Mouse (Mus musculus): ENCODE results near the gene Rpgrip1.

Gene Rpgrip1

DNA sequence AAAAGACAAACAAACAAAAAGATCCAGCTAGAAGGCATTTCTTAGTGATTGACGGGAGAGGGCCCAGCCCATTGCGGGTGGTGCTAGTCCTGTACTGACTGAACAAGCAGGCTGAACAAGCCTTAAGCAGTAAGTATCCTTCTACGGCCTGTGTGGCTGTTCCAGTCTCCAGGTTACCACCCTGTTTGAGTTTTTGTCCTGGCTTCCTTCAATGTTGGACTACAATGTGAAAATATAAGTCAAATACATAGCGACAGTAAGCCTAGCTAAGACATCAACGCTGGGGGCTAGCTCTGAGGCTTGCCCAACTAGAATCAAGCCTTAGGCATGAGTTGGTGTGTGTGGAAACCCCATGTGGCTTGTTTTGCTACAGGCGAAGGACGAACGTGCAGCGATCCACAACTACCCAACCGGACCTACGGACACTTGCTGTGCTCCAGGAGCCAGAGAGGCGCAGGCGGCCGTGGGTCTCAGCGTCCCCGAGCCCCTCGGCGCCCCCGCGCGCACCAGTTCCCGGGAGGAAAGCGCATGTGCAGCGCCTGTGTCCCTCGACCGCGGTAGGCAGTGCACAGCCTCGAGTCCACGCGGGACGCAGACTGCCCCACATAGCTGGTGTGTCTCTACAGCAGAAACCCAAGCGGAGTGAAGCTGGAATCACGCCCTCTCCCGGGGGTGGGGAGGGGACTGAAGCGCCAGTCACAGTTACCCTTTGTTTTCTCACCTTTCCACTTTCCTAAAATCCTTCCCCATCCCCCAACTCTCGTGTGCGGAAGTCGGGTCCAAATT, 8.5 kb downstream of the Rpgrip1 start:
- peak; percentile 79 to 82 for DNase-seq

- no peak for DNase-seq
These were observed 9.7 kb downstream of the Rpgrip1 start for GRCm38 (mm10) chr14:52120169-52120568.

DNA sequence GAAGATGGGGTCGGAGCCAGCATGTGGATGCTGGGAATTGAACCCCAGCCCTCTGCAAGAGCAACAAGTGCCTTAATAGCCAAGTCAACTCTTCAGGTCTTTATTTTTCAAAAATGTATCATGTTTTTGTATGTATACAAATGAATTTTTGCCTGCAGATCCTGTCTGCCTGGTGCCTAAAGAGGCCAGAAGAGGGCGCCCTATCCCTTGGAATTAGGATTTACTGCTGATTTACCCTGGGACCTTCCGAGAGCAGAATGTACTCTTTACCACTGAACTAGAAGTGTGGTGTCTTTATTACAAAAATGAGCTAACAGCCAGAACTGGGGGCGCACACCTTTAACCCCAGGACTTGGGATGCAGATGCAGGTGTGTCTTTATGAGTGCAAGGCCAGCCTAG, 13.4 kb downstream of the Rpgrip1 start:
- peak; percentile 81 to 86 for DNase-seq

- DNase-seq, result no peak
These were observed 14.1 kb downstream of the Rpgrip1 start for GRCm38 (mm10) chr14:52124636-52125035.

GRCm38 (mm10) chr14:52133584-52133983, 23.1 kb downstream of the Rpgrip1 start:
- no peak for DNase-seq

DNA sequence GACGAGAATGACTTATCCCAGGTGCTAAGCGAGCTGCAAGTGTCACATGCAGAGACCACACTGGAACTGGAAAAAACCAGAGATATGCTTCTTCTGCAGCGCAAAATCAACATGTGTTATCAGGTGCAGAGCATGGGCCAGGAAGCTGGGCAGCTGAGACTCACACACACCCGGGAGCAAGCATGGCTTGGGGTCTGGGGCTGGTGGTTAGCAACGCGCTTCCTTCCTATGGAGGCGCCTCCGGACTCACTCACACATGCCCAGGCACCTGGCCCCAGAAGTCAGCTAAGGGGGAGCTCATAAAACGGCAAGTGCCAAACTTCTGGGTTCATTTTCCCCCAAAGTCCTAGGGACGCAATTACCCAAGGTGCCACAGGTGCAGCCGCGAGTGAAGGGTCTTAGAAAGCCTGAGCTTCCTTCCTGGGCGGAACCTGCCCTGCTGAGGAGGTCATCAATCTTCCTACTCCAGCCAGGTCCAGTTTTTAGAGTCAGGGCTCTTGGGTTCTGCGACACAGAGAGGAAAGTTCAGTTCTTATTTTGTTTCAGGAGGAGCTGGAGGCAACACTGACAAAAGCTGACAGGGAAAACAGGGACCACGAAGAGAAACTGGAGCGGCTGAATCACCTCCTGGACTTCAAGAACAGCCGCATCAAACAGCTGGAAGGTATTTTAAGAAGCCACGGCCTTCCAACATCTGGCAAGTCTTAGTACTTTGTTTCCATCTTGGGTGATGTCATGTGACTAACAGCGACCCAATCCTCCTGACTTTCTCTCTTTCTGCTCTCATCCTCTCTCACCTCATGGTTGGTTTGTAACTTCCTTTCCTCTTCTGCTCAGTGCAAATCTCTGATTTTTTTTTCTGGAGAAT, 30.3 kb downstream of the Rpgrip1 start:
- no peak for DNase-seq

DNA sequence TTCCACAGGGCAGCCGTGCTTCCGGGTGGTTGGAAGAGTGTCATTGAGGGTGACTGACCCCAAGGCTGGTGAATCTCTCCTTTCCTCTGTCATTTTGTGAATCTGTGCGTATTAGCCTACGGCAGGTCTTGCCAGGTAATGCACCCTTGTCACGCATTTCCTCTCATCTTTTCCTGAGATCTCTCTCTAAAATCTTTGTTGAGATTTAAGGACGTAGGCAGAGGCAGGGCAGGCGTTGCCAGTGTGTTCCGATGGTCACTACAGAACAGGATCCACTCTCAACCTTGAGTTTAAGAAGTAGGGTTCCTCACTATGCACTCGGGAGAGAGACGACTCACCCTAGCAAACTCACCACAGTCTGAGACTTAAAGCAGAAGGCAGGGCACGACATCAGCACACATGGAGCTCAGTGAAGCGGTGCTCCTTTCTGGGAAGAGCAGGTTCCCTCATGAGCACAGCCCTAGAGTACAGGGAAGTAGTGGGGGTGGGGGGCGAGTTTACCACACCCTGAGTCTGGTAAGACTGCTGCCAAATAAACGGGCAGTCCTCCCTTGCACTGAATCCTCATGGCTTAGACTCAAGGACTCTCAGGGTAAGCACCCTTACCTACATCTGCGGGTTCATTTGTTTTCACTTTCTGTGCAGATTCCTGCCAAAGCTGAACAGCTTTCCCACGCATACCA, 31.1 kb downstream of the Rpgrip1 start:
- no peak for DNase-seq

GRCm38 (mm10) chr14:52144165-52144564, 33.7 kb downstream of the Rpgrip1 start:
- no peak for DNase-seq

DNA sequence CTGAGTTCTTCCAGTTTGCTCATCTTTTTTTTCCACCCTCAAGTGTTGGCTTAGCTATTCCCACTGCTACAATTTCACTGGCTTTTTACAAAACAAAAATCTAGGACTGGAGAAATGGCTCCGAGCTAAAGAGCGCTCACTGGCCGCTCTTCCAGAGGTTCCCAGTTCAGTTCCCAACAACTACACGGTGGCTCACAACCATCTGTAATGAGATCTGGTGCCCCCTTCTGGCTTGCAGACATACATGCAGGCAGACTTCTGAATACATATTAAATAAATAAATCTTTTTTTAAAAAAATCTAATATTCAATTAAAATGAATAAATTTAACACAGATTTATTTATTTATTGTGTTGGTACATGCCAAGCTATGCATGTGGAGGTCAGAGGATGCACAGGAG, 36.0 kb downstream of the Rpgrip1 start:
- DNase-seq, result peak in 1 of 2 experiments; percentile 24

GRCm38 (mm10) chr14:52149888-52150287, 39.4 kb downstream of the Rpgrip1 start:
- DNase-seq, result no peak

DNA sequence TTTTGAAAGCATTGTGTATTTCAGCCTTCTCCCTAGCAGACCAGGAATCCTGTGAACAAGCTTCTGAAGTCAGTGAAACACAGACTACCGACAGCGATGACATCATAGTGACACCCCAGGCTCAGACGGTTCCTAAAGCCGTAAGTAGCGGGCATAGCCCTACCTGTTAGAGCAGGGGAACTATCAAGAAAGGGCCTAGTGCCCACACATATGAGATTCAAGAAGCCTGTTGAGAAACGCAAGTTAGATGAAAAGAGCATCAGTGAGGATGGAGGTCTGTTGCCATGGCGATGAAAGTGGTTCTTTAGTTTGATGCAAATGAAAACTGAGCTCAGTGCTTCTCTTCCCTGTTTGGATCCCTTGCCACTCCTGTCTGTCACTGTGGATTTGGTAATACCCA, 41.7 kb downstream of the Rpgrip1 start:
- DNase-seq, result no peak

GRCm38 (mm10) chr14:52152613-52153012, 42.1 kb downstream of the Rpgrip1 start:
- DNase-seq, result no peak

GRCm38 (mm10) chr14:52155008-52155407, 44.5 kb downstream of the Rpgrip1 start:
- no peak for DNase-seq

DNA sequence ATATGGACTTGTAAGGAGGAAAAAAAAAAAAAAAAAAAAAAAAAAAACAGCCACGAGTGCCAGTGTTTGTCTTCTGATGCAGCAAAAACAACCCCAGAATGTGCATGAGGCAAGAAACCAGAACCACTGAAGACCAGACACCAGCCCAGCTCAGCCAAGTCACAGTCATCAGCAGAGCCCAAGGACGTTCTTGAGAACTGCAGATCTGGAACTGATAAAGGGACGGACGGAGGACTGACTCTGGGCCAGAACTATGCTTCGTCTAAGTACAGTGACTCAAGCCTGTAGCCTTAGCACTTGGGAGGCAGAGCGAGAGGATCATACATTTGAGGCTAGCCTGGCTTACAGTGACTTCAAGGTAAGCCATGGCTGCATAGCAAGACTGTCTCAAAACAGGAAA, 50.4 kb downstream of the Rpgrip1 start:
- no peak for DNase-seq

DNA sequence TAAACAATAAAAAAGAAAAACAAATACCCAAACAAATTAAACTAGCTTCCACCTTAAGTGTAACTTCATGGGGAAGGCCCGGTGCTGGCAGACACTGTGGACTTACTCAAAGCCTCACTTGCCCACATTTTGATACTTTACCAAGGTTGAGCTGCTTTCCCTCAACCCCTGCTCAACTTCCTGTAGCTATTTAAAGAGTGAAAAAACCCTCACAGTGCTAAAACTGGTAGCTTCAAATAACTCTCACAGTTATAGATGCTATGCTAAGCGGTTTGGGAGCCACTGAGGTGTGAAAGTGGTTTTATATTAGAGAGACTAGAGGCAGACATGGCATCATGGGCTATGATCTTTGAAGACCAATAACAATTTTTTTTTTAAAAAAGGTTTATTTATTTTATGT, 56.1 kb downstream of the Rpgrip1 start:
- no peak for DNase-seq

DNA sequence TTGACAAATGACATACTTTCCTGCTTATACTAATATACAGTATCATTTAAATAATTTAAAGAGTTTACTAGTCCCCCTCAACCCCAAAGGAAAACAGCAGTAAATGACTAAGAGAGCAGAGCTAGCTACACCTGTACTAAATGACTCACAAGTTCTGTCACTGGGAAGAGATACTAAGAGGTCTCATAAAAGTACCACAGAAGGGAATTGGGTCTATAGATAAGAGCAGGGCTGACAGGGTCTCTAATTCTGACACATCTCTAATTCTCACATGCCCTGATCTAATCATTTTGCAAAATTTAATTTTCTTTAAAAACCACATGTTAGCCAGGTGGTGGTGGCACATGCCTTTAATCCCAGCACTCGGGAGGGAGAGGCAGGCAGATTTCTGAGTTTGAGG, 78.3 kb downstream of the Rpgrip1 start:
- DNase-seq, result no peak

- DNase-seq, result no peak
These were observed 79.0 kb downstream of the Rpgrip1 start for GRCm38 (mm10) chr14:52189519-52189918.

DNA sequence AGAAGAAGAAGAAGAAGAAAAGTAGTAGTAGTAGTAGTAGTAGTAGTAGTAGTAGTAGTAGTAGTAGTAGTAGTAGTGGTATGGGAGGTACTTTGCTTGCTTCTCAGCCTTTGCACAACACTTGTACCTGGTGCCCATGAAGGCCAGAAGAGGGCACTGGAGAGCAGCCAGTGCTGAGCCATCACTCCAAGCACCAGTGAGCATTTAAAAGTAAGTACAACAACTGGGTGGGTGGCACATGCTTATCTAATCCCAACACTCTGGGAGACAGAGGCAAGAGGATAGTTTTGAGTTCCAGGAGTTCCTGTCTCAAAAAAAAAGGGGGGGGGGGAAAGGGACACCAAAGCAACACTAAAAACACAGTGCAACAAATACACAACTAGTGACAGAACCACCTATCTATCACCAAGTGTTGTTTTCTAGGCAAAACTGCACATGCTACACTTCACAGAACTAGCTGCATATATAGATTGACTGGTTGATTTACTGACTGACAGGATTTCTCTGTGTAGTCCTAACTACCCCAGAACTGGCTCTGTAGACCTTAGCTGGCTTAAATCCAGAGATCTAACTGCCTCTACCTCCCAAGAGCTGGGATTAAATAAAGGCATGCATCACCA, 80.3 kb downstream of the Rpgrip1 start:
- DNase-seq, result peak; percentile 38 to 52

DNA sequence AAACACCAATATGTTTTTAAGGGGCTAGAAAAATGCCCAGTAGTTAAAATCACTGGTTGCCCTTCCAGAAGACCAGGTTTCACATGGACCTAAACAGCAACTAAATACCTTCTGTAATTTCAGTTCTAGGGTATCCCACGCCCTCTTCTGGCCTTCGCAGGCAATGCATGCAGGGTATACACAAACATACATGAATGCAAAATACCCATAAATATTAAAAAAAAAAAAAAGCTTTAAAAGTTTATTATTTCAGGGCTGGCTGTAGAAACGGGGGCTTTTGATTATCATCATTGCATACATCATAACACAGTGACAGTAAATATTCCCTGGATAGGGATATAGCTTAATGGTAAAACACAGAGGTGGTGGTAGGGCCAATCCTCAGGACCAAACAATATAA, 85.2 kb downstream of the Rpgrip1 start:
- DNase-seq, result peak; percentile 64 to 76

- peak in 1 of 2 experiments; percentile 41 for DNase-seq
These were observed 86.0 kb downstream of the Rpgrip1 start for GRCm38 (mm10) chr14:52196230-52197155.

- DNase-seq, result peak; percentile 86 to 88
These were observed 86.8 kb downstream of the Rpgrip1 start, which contains the start of gene Supt16 for GRCm38 (mm10) chr14:52197156-52197878. Gene Supt16 (minus strand): TSS chr14:52197416.
